Mouse (Mus musculus) cortical plate, adult 2 months (tissue): ENCODE results near the gene Vav2. TPM values are rescaled to one million over a fixed set of nuclear protein-coding genes. Genes with fewer than 3 reads are reported as not detected.

Experiments used
- H3K27ac ChIP-seq: fragments of 200-500 bp; 2 replicates; pipeline ENCODE4 v1.5.1; 2012; ENCODE audit warnings: low read length, control low read depth, inconsistent platforms; ENCODE audit not compliant: insufficient read depth
- H3K4me1 ChIP-seq: fragments of 200-500 bp; 2 replicates; pipeline ENCODE4 v1.6.1; 2011; ENCODE audit warnings: low read length; ENCODE audit not compliant: control insufficient read depth, insufficient read depth
- H3K4me3 ChIP-seq: fragments of 200-500 bp; 2 replicates; pipeline ENCODE4 v1.5.1; 2011; ENCODE audit warnings: mild to moderate bottlenecking, low read length, control low read depth; ENCODE audit not compliant: insufficient read depth
- CTCF ChIP-seq: fragments of 200-500 bp; IDR thresholded peaks from 2 replicates; pipeline ENCODE4 v1.5.1; 2011; ENCODE audit warnings: mild to moderate bottlenecking, control low read depth, low read length; ENCODE audit not compliant: insufficient read depth; ENCODE audit errors: extremely low read depth
- POLR2A ChIP-seq: fragments of 200-500 bp; IDR thresholded peaks from 2 replicates; pipeline ENCODE4 v1.6.1; 2011; ENCODE audit warnings: mild to moderate bottlenecking, low read length, control low read depth; ENCODE audit not compliant: insufficient read depth; ENCODE audit errors: extremely low read depth
- polyA plus RNA-seq: library from polyadenylated mRNA; depleted of rRNA; stranded (reverse); fragments of >200 nt; gene quantifications from 2 replicates; pipeline ENCODE4 v1.2.3, GENCODE M21; 2012; rRNA removed

Gene Vav2
- polyA plus RNA-seq, 1 experiment: 10.4 TPM

- H3K4me3 ChIP-seq: no peak overlapping the region
- H3K27ac ChIP-seq: no peak overlapping the region
- peaks cover 14% of the 10 kb centered on the region for H3K4me1 ChIP-seq
- TF ChIP-seq CTCF (no peak), POLR2A (no peak)
Measured at GRCm38 (mm10) chr2:27223012-27223421, 203.8 kb downstream of the Vav2 start.

GRCm38 (mm10) chr2:27218569-27218968 is 208.3 kb downstream of the Vav2 start:
- no peak for TF ChIP-seq CTCF
- no peak for TF ChIP-seq POLR2A
- Histone ChIP-seq H3K4me3 (no peak overlapping the region), H3K4me1 (peaks cover 8% of the 10 kb centered on the region; the same call in 1 of the 2 replicates), H3K27ac (no peak overlapping the region)

GRCm38 (mm10) chr2:27218121-27218544 is 208.7 kb downstream of the Vav2 start:
- peaks cover 6% of the 10 kb centered on the region; the same call in 1 of the 2 replicates for H3K4me1 ChIP-seq
- H3K4me3 ChIP-seq: no peak overlapping the region
- TF ChIP-seq POLR2A: no peak
- TF ChIP-seq CTCF: no peak
- no peak overlapping the region for H3K27ac ChIP-seq

GRCm38 (mm10) chr2:27215537-27215936 is 211.3 kb downstream of the Vav2 start:
- H3K4me3 ChIP-seq: no peak overlapping the region
- H3K27ac ChIP-seq: no peak overlapping the region
- peaks cover 10% of the 10 kb centered on the region for H3K4me1 ChIP-seq
- no peak for TF ChIP-seq POLR2A

Other genes starting within 250 kb of the Vav2 start
- 7.9 and 8.3 TPM in 2 replicates for gene Sardh, start 178.7 kb downstream of the Vav2 start, polyA plus RNA-seq
- 48.0 and 48.2 TPM in 2 replicates for gene Brd3os, start 15.3 kb upstream of the Vav2 start, polyA plus RNA-seq
- 21.7 and 23.2 TPM in 2 replicates for gene Brd3, start 80.6 kb upstream of the Vav2 start, polyA plus RNA-seq
- gene Wdr5, start 88.1 kb upstream of the Vav2 start, polyA plus RNA-seq: 27.6 and 28.7 TPM in 2 replicates
- gene Rxra, start 249.4 kb upstream of the Vav2 start, polyA plus RNA-seq: 17.3 and 18.4 TPM in 2 replicates